Mouse (Mus musculus) thymus, adult 2 months (tissue): ENCODE results near the gene Zfp335.
"Not testable (repeated sequence)": the region's sequence is repeated elsewhere in the genome, so short reads cannot be mapped to it uniquely, and the experiment has no call there.

ENCODE experiments used
- CTCF ChIP-seq: fragments of 200-500 bp; IDR thresholded peaks from 2 replicates; pipeline ENCODE4 v1.5.1; 2012; ENCODE audit warnings: mild to moderate bottlenecking, control low read depth, low read length, moderate library complexity, borderline replicate concordance; ENCODE audit not compliant: control insufficient read depth, poor library complexity, insufficient read depth; ENCODE audit errors: extremely low read depth
- POLR2A ChIP-seq: fragments of 200-500 bp; IDR thresholded peaks from 2 replicates; pipeline ENCODE4 v1.6.1; 2012; ENCODE audit warnings: mild to moderate bottlenecking, low read length, control low read depth, moderate library complexity; ENCODE audit not compliant: control insufficient read depth, poor library complexity, insufficient read depth; ENCODE audit errors: extremely low read depth

GRCm38 (mm10) chr2:164863411-164863810, 48.1 kb downstream of the Zfp335 start:
- TF ChIP-seq POLR2A, CTCF: not testable (repeated sequence)
